Mouse (Mus musculus) heart, embryonic 10.5 days (tissue): ENCODE measurements around the gene Zfp983. TPM values are rescaled to one million over a fixed set of nuclear protein-coding genes. Genes with fewer than 3 reads are reported as not detected.
A peak's percentile ranks its signal among the peaks of the same experiment; 100 is the strongest.
"Not testable (repeated sequence)": the region's sequence is repeated elsewhere in the genome, so short reads cannot be mapped to it uniquely, and the experiment has no call there.

Experiments used
- DNase-seq: peaks from one replicate; pipeline ENCODE4 v3.0.0-alpha.2; 2017; ENCODE audit warnings: low spot score
- H3K27ac ChIP-seq: fragments of 300-500 bp; sonication (generic); 2 replicates; pipeline ENCODE4 v1.5.1; 2016; ENCODE audit warnings: mild to moderate bottlenecking
- H3K27me3 ChIP-seq: fragments of 300-500 bp; sonication (generic); 2 replicates; pipeline ENCODE4 v1.6.1; 2016; ENCODE audit warnings: mild to moderate bottlenecking; ENCODE audit not compliant: poor library complexity, insufficient read depth, severe bottlenecking
- H3K36me3 ChIP-seq: fragments of 300-500 bp; sonication (generic); 2 replicates; pipeline ENCODE4 v1.6.1; 2016; ENCODE audit warnings: mild to moderate bottlenecking, moderate library complexity
- H3K4me1 ChIP-seq: fragments of 300-500 bp; sonication (generic); 2 replicates; pipeline ENCODE4 v1.6.1; 2016; ENCODE audit warnings: mild to moderate bottlenecking
- H3K4me3 ChIP-seq: fragments of 300-500 bp; sonication (generic); 2 replicates; pipeline ENCODE4 v1.5.1; 2016; ENCODE audit warnings: mild to moderate bottlenecking, moderate library complexity
- H3K9me3 ChIP-seq: fragments of 300-500 bp; sonication (generic); 2 replicates; pipeline ENCODE4 v1.6.1; 2016; ENCODE audit warnings: mild to moderate bottlenecking, moderate library complexity
- WGBS: fragments of 180-500 bp; shearing (Covaris S2); methylation state at CpG from one replicate; pipeline ENCODE4 v1.1.7; 2016; 5-methylcytosine and 5-hydroxymethylcytosine counted together
- polyA plus RNA-seq: library from polyadenylated mRNA; unstranded; fragments of >200 nt; fragmentation: Nextera tagmentation; extraction: Ambion mirVana; gene quantifications from 2 replicates; pipeline ENCODE4 v1.2.1, GENCODE M21; 2016

The Zfp983 gene
- 2.7 and 2.9 TPM in 2 replicates for polyA plus RNA-seq

GRCm38 (mm10) chr17:21650364-21650907, at the start of gene Zfp983:
Gene Zfp983 (plus strand): TSS chr17:21650624.
- H3K27ac ChIP-seq = peak within 1 kb of the TSS; percentile 81
- not testable (repeated sequence) for H3K4me1 ChIP-seq, H3K27me3 ChIP-seq, H3K9me3 ChIP-seq, H3K36me3 ChIP-seq
- peak; percentile 96 for DNase-seq
- H3K4me3 ChIP-seq = peak within 1 kb of the TSS; percentile 58
- under 1% methylated on average over 17 of the region's 17 CpGs for WGBS

- no peak overlapping the region for H3K27ac ChIP-seq
- no peak overlapping the region for H3K4me3 ChIP-seq
- 72% methylated on average over 3 of the region's 3 CpGs for WGBS
- H3K9me3 ChIP-seq = 0 out of 2 replicates have a peak, but pooled peaks cover 6% of the 10 kb centered on the region
- no peak for DNase-seq
- no peaks in the 10 kb centered on the region for H3K4me1 ChIP-seq
- H3K27me3 ChIP-seq = no peaks in the 10 kb centered on the region
- H3K36me3 ChIP-seq = no peaks in the 10 kb centered on the region
These were observed 34.1 kb upstream of the Zfp983 start for GRCm38 (mm10) chr17:21616356-21616755.

- no peak for DNase-seq
- H3K9me3 ChIP-seq = 0 out of 2 replicates have a peak, but pooled peaks cover 6% of the 10 kb centered on the region
- 8% methylated on average over 9 of the region's 9 CpGs for WGBS
These were observed 33.1 kb upstream of the Zfp983 start for GRCm38 (mm10) chr17:21617352-21617751.

GRCm38 (mm10) chr17:21623647-21624046, 26.8 kb upstream of the Zfp983 start:
- Histone ChIP-seq H3K4me1 (no peaks in the 10 kb centered on the region), H3K36me3 (no peaks in the 10 kb centered on the region), H3K27me3 (no peaks in the 10 kb centered on the region), H3K9me3 (no peaks in the 10 kb centered on the region), H3K4me3 (no peak overlapping the region), H3K27ac (no peak overlapping the region)
- DNase-seq = no peak
- 0% methylated on average over 1 of the region's 3 CpGs for WGBS

More at GRCm38 (mm10) chr17:21617352-21617751, 33.1 kb upstream of the Zfp983 start:
- no peaks in the 10 kb centered on the region for H3K27me3 ChIP-seq
- no peaks in the 10 kb centered on the region for H3K36me3 ChIP-seq
- H3K27ac ChIP-seq = no peak overlapping the region
- peak overlapping the region; percentile 42 for H3K4me3 ChIP-seq
- H3K4me1 ChIP-seq = no peaks in the 10 kb centered on the region

GRCm38 (mm10) chr17:21635758-21636157, 14.7 kb upstream of the Zfp983 start:
- H3K4me3 ChIP-seq, H3K9me3 ChIP-seq, DNase-seq, H3K4me1 ChIP-seq, H3K27me3 ChIP-seq, H3K27ac ChIP-seq, H3K36me3 ChIP-seq: not testable (repeated sequence)
- WGBS = 48% methylated on average over 4 of the region's 4 CpGs

- H3K36me3 ChIP-seq = no peaks in the 10 kb centered on the region
- no peaks in the 10 kb centered on the region for H3K9me3 ChIP-seq
- H3K4me3 ChIP-seq = no peak overlapping the region
- DNase-seq = no peak
- WGBS = 68% methylated on average over 3 of the region's 3 CpGs
- H3K4me1 ChIP-seq = no peaks in the 10 kb centered on the region
- H3K27ac ChIP-seq = no peak overlapping the region
- no peaks in the 10 kb centered on the region for H3K27me3 ChIP-seq
These were observed 1.6 kb upstream of the Zfp983 start for GRCm38 (mm10) chr17:21648791-21649190.

GRCm38 (mm10) chr17:21649936-21650335, 488 bp upstream of the Zfp983 start:
- Histone ChIP-seq H3K9me3 (no peaks in the 10 kb centered on the region), H3K4me3 (peak overlapping the region; percentile 58), H3K27me3 (no peaks in the 10 kb centered on the region), H3K4me1 (no peaks in the 10 kb centered on the region), H3K36me3 (no peaks in the 10 kb centered on the region), H3K27ac (peak overlapping the region; percentile 81)
- no peak for DNase-seq
- 21% methylated on average over 2 of the region's 2 CpGs for whole genome bisulfite sequencing

GRCm38 (mm10) chr17:21678826-21679225, 28.4 kb downstream of the Zfp983 start:
- H3K4me3 ChIP-seq, H3K36me3 ChIP-seq, H3K27me3 ChIP-seq, H3K4me1 ChIP-seq, DNase-seq, H3K9me3 ChIP-seq, H3K27ac ChIP-seq: not testable (repeated sequence)
- WGBS = 33% methylated on average over 1 of the region's 1 CpGs

- Histone ChIP-seq H3K9me3 (no peaks in the 10 kb centered on the region), H3K4me1 (no peaks in the 10 kb centered on the region), H3K27me3 (no peaks in the 10 kb centered on the region), H3K36me3 (peaks cover under 1% of the 10 kb centered on the region; the same call in 1 of the 2 replicates), H3K4me3 (peak overlapping the region; percentile 57), H3K27ac (peak overlapping the region; percentile 81)
- 4% methylated on average over 9 of the region's 9 CpGs for WGBS
- DNase-seq = peak; percentile 98
These were observed 29.0 kb downstream of the Zfp983 start for GRCm38 (mm10) chr17:21679273-21680018.

GRCm38 (mm10) chr17:21680019-21680376, 29.6 kb downstream of the Zfp983 start:
- H3K27ac ChIP-seq = peak overlapping the region; percentile 81
- not testable (repeated sequence) for H3K36me3 ChIP-seq, DNase-seq, H3K4me1 ChIP-seq, H3K9me3 ChIP-seq, H3K27me3 ChIP-seq
- H3K4me3 ChIP-seq = peak overlapping the region; percentile 57
- WGBS = 1% methylated on average over 10 of the region's 10 CpGs

GRCm38 (mm10) chr17:21691560-21691959, 41.1 kb downstream of the Zfp983 start, which contains the start of gene Gm10226:
Gene Gm10226 (plus strand): TSS chr17:21691860.
- H3K4me1 ChIP-seq = no peaks in the 10 kb centered on the region
- no peaks in the 10 kb centered on the region for H3K9me3 ChIP-seq
- no peak within 1 kb of the TSS for H3K27ac ChIP-seq
- H3K36me3 ChIP-seq = peaks cover 22% of the 10 kb centered on the region
- WGBS = 88% methylated on average over 3 of the region's 3 CpGs
- H3K4me3 ChIP-seq = no peak within 1 kb of the TSS
- no peaks in the 10 kb centered on the region for H3K27me3 ChIP-seq
- DNase-seq = no peak

GRCm38 (mm10) chr17:21693342-21693741, 42.9 kb downstream of the Zfp983 start:
- no peaks in the 10 kb centered on the region for H3K27me3 ChIP-seq
- peaks cover 22% of the 10 kb centered on the region for H3K36me3 ChIP-seq
- WGBS = 75% methylated on average over 3 of the region's 3 CpGs

GRCm38 (mm10) chr17:21696073-21696472, 45.6 kb downstream of the Zfp983 start:
- Histone ChIP-seq H3K27me3 (no peaks in the 10 kb centered on the region), H3K27ac (no peak overlapping the region), H3K36me3 (peaks cover 7% of the 10 kb centered on the region), H3K4me3 (no peak overlapping the region), H3K9me3 (no peaks in the 10 kb centered on the region), H3K4me1 (no peaks in the 10 kb centered on the region)
- DNase-seq = no peak

More at GRCm38 (mm10) chr17:21693342-21693741, 42.9 kb downstream of the Zfp983 start:
- H3K27ac ChIP-seq = no peak overlapping the region
- no peak for DNase-seq
- no peaks in the 10 kb centered on the region for H3K4me1 ChIP-seq
- H3K4me3 ChIP-seq = no peak overlapping the region
- H3K9me3 ChIP-seq = no peaks in the 10 kb centered on the region
